Mouse (Mus musculus) liver, embryonic 14.5 days (tissue): Measurements from ENCODE around the gene Plcd1. TPM values are rescaled to one million over a fixed set of nuclear protein-coding genes. Genes with fewer than 3 reads are reported as not detected.

Experiments used
- ATAC-seq: fragments of 200-750 bp; cut with Nextera tagmentation; 2 replicates; pipeline ENCODE4 v1.8.0; 2017; ENCODE audit warnings: moderate number of reproducible peaks, mild to moderate bottlenecking, moderate library complexity; ENCODE audit not compliant: insufficient read depth
- DNase-seq, 3 experiments: peaks; one replicate each; pipeline ENCODE4 v3.0.0-alpha.2; 2012 to 2013; ENCODE audit warnings: low read depth in 3 of 3, low spot score in 3 of 3
- H3K27ac ChIP-seq: fragments of 300-500 bp; sonication (generic); 2 replicates; pipeline ENCODE4 v1.5.1; 2014; ENCODE audit warnings: moderate library complexity, mild to moderate bottlenecking, control low read depth, inconsistent platforms
- H3K27me3 ChIP-seq: fragments of 300-500 bp; sonication (generic); 2 replicates; pipeline ENCODE4 v1.6.1; 2014; ENCODE audit warnings: mild to moderate bottlenecking, low read length, moderate library complexity; ENCODE audit not compliant: control insufficient read depth, insufficient read depth
- H3K36me3 ChIP-seq: fragments of 300-500 bp; sonication (generic); replicated peaks from 2 replicates; pipeline ENCODE4 v1.6.1; 2014; ENCODE audit warnings: low read depth; ENCODE audit not compliant: control insufficient read depth, insufficient read depth
- H3K4me1 ChIP-seq, 2 experiments: fragments of 200-500 bp in 1 of 2; fragments of 300-500 bp in 1 of 2; sonication (generic) in 1 of 2; replicated peaks; 2 replicates each; pipeline ENCODE4 v1.6.1; 2012 to 2014; ENCODE audit warnings: antibody characterized with exemption in 1 of 2, inconsistent platforms in 1 of 2, low read length in 1 of 2; ENCODE audit not compliant: control insufficient read depth in 2 of 2, insufficient read depth in 2 of 2
- H3K4me2 ChIP-seq: fragments of 300-500 bp; sonication (generic); 2 replicates; pipeline ENCODE4 v1.6.1; 2014; ENCODE audit warnings: low read depth, mild to moderate bottlenecking, control low read depth, moderate library complexity
- H3K4me3 ChIP-seq, 2 experiments: fragments of 200-500 bp in 1 of 2; fragments of 300-500 bp in 1 of 2; sonication (generic) in 1 of 2; 2 replicates each; pipeline ENCODE4 v1.5.1; 2012 to 2014; ENCODE audit warnings: low read depth in 2 of 2, low read length in 2 of 2, mild to moderate bottlenecking in 2 of 2, control low read depth in 1 of 2, inconsistent platforms in 1 of 2, moderate library complexity in 1 of 2; ENCODE audit not compliant: insufficient read depth in 1 of 2
- H3K9ac ChIP-seq: fragments of 300-500 bp; sonication (generic); replicated peaks from 2 replicates; pipeline ENCODE4 v1.6.1; 2014; ENCODE audit warnings: mild to moderate bottlenecking, control low read depth, moderate library complexity
- H3K9me3 ChIP-seq: fragments of 300-500 bp; sonication (generic); 2 replicates; pipeline ENCODE4 v1.6.1; 2016; ENCODE audit warnings: low read length, mixed read lengths; ENCODE audit not compliant: control insufficient read depth
- CTCF ChIP-seq: IDR thresholded peaks from 2 replicates; pipeline ENCODE4 v1.5.1; 2016; ENCODE audit warnings: antibody characterized with exemption, low read depth, control low read depth
- EP300 ChIP-seq: IDR thresholded peaks from 2 replicates; pipeline ENCODE4 v1.6.1; 2016; ENCODE audit warnings: antibody characterized with exemption, low read depth
- WGBS: fragments of 180-500 bp; shearing (Covaris S2); extraction: QIAGEN DNeasy Blood & Tissue Kit; methylation state at CpG from one replicate; pipeline ENCODE4 v1.1.7; 2014; ENCODE audit not compliant: insufficient replicate concordance; 5-methylcytosine and 5-hydroxymethylcytosine counted together
- polyA plus RNA-seq, 2 experiments: library from polyadenylated mRNA; depleted of rRNA in 1 of 2; stranded (reverse) in 1 of 2; unstranded in 1 of 2; fragments of >200 nt; fragmentation: Nextera tagmentation in 1 of 2; extraction: Ambion mirVana in 1 of 2; gene quantifications; 2 replicates each; pipeline versions ENCODE4 v1.2.1 to v1.2.3; 2012 to 2014

Gene Plcd1
- polyA plus RNA-seq, 2 experiments, result 0.95 to 1.1 TPM

- TF ChIP-seq CTCF (no peak), EP300 (no peak)
- no peaks in the 10 kb centered on the region for H3K9me3 ChIP-seq
- no peaks in the 10 kb centered on the region for H3K27me3 ChIP-seq
- DNase-seq (no peak), ATAC-seq (no peak)
- no peak overlapping the region for H3K9ac ChIP-seq
- no peak overlapping the region for H3K4me3 ChIP-seq
- 81% methylated on average over 15 of the region's 15 CpGs for WGBS
- H3K27ac ChIP-seq, result no peak overlapping the region
- no peak overlapping the region for H3K4me2 ChIP-seq
- H3K36me3 ChIP-seq, result no peaks in the 10 kb centered on the region; the same call in 1 of the 2 replicates
- no peaks in the 10 kb centered on the region for H3K4me1 ChIP-seq
These were observed 53.1 kb downstream of the Plcd1 start for GRCm38 (mm10) chr9:119040101-119040775.

GRCm38 (mm10) chr9:119038574-119038973, 54.7 kb downstream of the Plcd1 start:
- Histone ChIP-seq H3K4me3 (no peak overlapping the region), H3K4me2 (no peak overlapping the region), H3K36me3 (no peaks in the 10 kb centered on the region; the same call in 1 of the 2 replicates), H3K9ac (no peak overlapping the region), H3K27me3 (no peaks in the 10 kb centered on the region), H3K9me3 (no peaks in the 10 kb centered on the region), H3K27ac (no peak overlapping the region), H3K4me1 (no peaks in the 10 kb centered on the region)
- peak; percentile 16; the same call in 1 of the 2 replicates for TF ChIP-seq EP300
- TF ChIP-seq CTCF, result no peak
- DNase-seq (no peak), ATAC-seq (peak; percentile 69; the same call in 1 of the 2 replicates)
- WGBS, result 20% methylated on average over 3 of the region's 3 CpGs

GRCm38 (mm10) chr9:119037076-119037730, 56.1 kb downstream of the Plcd1 start:
- 74% methylated on average over 15 of the region's 15 CpGs for WGBS
- Histone ChIP-seq H3K9me3 (no peaks in the 10 kb centered on the region), H3K36me3 (no peaks in the 10 kb centered on the region; the same call in 1 of the 2 replicates), H3K4me1 (no peaks in the 10 kb centered on the region), H3K27ac (no peak overlapping the region), H3K4me3 (no peak overlapping the region), H3K9ac (no peak overlapping the region), H3K4me2 (no peak overlapping the region), H3K27me3 (no peaks in the 10 kb centered on the region)
- no peak for ATAC-seq
- DNase-seq, result no peak
- no peak for TF ChIP-seq EP300
- TF ChIP-seq CTCF, result no peak

GRCm38 (mm10) chr9:119035836-119036235, 57.5 kb downstream of the Plcd1 start:
- Histone ChIP-seq H3K36me3 (no peaks in the 10 kb centered on the region), H3K4me2 (no peak overlapping the region), H3K9ac (no peak overlapping the region), H3K4me3 (no peak overlapping the region), H3K4me1 (no peaks in the 10 kb centered on the region), H3K9me3 (no peaks in the 10 kb centered on the region), H3K27me3 (no peaks in the 10 kb centered on the region), H3K27ac (no peak overlapping the region)
- 48% methylated on average over 7 of the region's 7 CpGs for WGBS
- no peak for ATAC-seq
- no peak for DNase-seq
- TF ChIP-seq EP300 (no peak), CTCF (no peak)
